Mouse (Mus musculus) forebrain, embryonic 13.5 days (tissue): Measurements from ENCODE around the gene Clip2. TPM values are rescaled to one million over a fixed set of nuclear protein-coding genes. Genes with fewer than 3 reads are reported as not detected.

ENCODE experiments used
- ATAC-seq: fragments of 200-750 bp; cut with Nextera tagmentation; 2 replicates; pipeline ENCODE4 v1.8.0; 2017
- H3K27ac ChIP-seq: fragments of 300-500 bp; sonication (generic); 2 replicates; pipeline ENCODE4 v1.5.1; 2015; ENCODE audit warnings: inconsistent platforms, mild to moderate bottlenecking, moderate library complexity
- H3K27me3 ChIP-seq: fragments of 300-500 bp; sonication (generic); 2 replicates; pipeline ENCODE4 v1.6.1; 2015; ENCODE audit warnings: mild to moderate bottlenecking, inconsistent platforms
- H3K36me3 ChIP-seq: fragments of 300-500 bp; sonication (generic); 2 replicates; pipeline ENCODE4 v1.6.1; 2015; ENCODE audit warnings: mild to moderate bottlenecking, inconsistent platforms; ENCODE audit not compliant: poor library complexity, severe bottlenecking
- H3K4me1 ChIP-seq: fragments of 300-500 bp; sonication (generic); 2 replicates; pipeline ENCODE4 v1.6.1; 2015; ENCODE audit warnings: inconsistent platforms
- H3K4me2 ChIP-seq: fragments of 300-500 bp; sonication (generic); 2 replicates; pipeline ENCODE4 v1.6.1; 2015; ENCODE audit warnings: inconsistent platforms, mild to moderate bottlenecking, moderate library complexity
- H3K4me3 ChIP-seq: fragments of 300-500 bp; sonication (generic); 2 replicates; pipeline ENCODE4 v1.5.1; 2015; ENCODE audit warnings: mild to moderate bottlenecking, inconsistent platforms
- H3K9ac ChIP-seq: fragments of 300-500 bp; sonication (generic); 2 replicates; pipeline ENCODE4 v1.6.1; 2015; ENCODE audit warnings: mild to moderate bottlenecking, inconsistent platforms
- H3K9me3 ChIP-seq: fragments of 300-500 bp; sonication (generic); replicated peaks from 2 replicates; pipeline ENCODE4 v1.6.1; 2016; ENCODE audit warnings: inconsistent platforms
- WGBS: fragments of 180-500 bp; shearing (Covaris S2); methylation state at CpG from one replicate; pipeline ENCODE4 v1.1.7; 2015; 5-methylcytosine and 5-hydroxymethylcytosine counted together
- polyA plus RNA-seq: library from polyadenylated mRNA; unstranded; fragments of >200 nt; fragmentation: Nextera tagmentation; extraction: Ambion mirVana; gene quantifications from 2 replicates; pipeline ENCODE4 v1.2.1, GENCODE M21; 2015

Gene Clip2
- polyA plus RNA-seq, 1 experiment from 2014 or later, result 9.4 TPM

- Histone ChIP-seq H3K9me3 (no peaks in the 10 kb centered on the region), H3K4me2 (no peak overlapping the region), H3K36me3 (peaks cover 83% of the 10 kb centered on the region), H3K4me1 (peaks cover 4% of the 10 kb centered on the region; the same call in 1 of the 2 replicates), H3K27me3 (no peaks in the 10 kb centered on the region), H3K27ac (no peak overlapping the region), H3K9ac (no peak overlapping the region), H3K4me3 (no peak overlapping the region)
- WGBS, result 94% methylated on average over 5 of the region's 5 CpGs
- ATAC-seq, result no peak
Observed at GRCm38 (mm10) chr5:134519471-134519870, 32.8 kb downstream of the Clip2 start.

- H3K4me1 ChIP-seq, result peaks cover 24% of the 10 kb centered on the region
- H3K27me3 ChIP-seq, result no peaks in the 10 kb centered on the region
- peak overlapping the region; percentile 14; the same call in 1 of the 2 replicates for H3K4me2 ChIP-seq
- no peak overlapping the region for H3K4me3 ChIP-seq
- ATAC-seq, result peak; percentile 80
- WGBS, result 32% methylated on average over 5 of the region's 5 CpGs
- peaks cover 96% of the 10 kb centered on the region for H3K36me3 ChIP-seq
- peak overlapping the region; percentile 2; the same call in 1 of the 2 replicates for H3K9ac ChIP-seq
- peak overlapping the region; percentile 80 for H3K27ac ChIP-seq
- no peaks in the 10 kb centered on the region for H3K9me3 ChIP-seq
Observed at GRCm38 (mm10) chr5:134512086-134512485, 40.1 kb downstream of the Clip2 start.

- Histone ChIP-seq H3K4me1 (peaks cover 32% of the 10 kb centered on the region), H3K9me3 (no peaks in the 10 kb centered on the region), H3K27ac (no peak overlapping the region), H3K27me3 (no peaks in the 10 kb centered on the region), H3K9ac (no peak overlapping the region), H3K4me3 (no peak overlapping the region), H3K4me2 (no peak overlapping the region), H3K36me3 (peaks cover 86% of the 10 kb centered on the region)
- 88% methylated on average over 5 of the region's 5 CpGs for WGBS
- ATAC-seq, result no peak
Observed at GRCm38 (mm10) chr5:134510266-134510665, 42.0 kb downstream of the Clip2 start.

GRCm38 (mm10) chr5:134508965-134509364 is 43.3 kb downstream of the Clip2 start:
- Histone ChIP-seq H3K4me2 (no peak overlapping the region), H3K27ac (no peak overlapping the region), H3K9me3 (no peaks in the 10 kb centered on the region), H3K36me3 (peaks cover 83% of the 10 kb centered on the region), H3K27me3 (no peaks in the 10 kb centered on the region), H3K4me3 (no peak overlapping the region), H3K4me1 (peaks cover 32% of the 10 kb centered on the region), H3K9ac (no peak overlapping the region)
- no peak for ATAC-seq
- 95% methylated on average over 5 of the region's 5 CpGs for WGBS

GRCm38 (mm10) chr5:134507859-134508399 is 44.3 kb downstream of the Clip2 start:
- peaks cover 31% of the 10 kb centered on the region for H3K4me1 ChIP-seq
- H3K36me3 ChIP-seq, result peaks cover 83% of the 10 kb centered on the region
- no peak overlapping the region for H3K4me2 ChIP-seq
- WGBS, result 70% methylated on average over 5 of the region's 5 CpGs
- peak overlapping the region; percentile 57; the same call in 1 of the 2 replicates for H3K27ac ChIP-seq
- H3K27me3 ChIP-seq, result no peaks in the 10 kb centered on the region
- no peak overlapping the region for H3K4me3 ChIP-seq
- no peak overlapping the region for H3K9ac ChIP-seq
- ATAC-seq, result no peak
- H3K9me3 ChIP-seq, result no peaks in the 10 kb centered on the region

GRCm38 (mm10) chr5:134507307-134507706 is 44.9 kb downstream of the Clip2 start:
- no peaks in the 10 kb centered on the region for H3K9me3 ChIP-seq
- H3K4me2 ChIP-seq, result no peak overlapping the region
- no peak overlapping the region for H3K4me3 ChIP-seq
- H3K27ac ChIP-seq, result 0 out of 2 replicates have a peak overlapping the region, but pooled peaks have one; percentile 57
- 21% methylated on average over 10 of the region's 10 CpGs for WGBS
- ATAC-seq, result peak; percentile 29
- H3K4me1 ChIP-seq, result peaks cover 25% of the 10 kb centered on the region
- H3K9ac ChIP-seq, result no peak overlapping the region
- H3K27me3 ChIP-seq, result no peaks in the 10 kb centered on the region
- H3K36me3 ChIP-seq, result peaks cover 83% of the 10 kb centered on the region

- peak overlapping the region; percentile 19; the same call in 1 of the 2 replicates for H3K27ac ChIP-seq
- peaks cover 83% of the 10 kb centered on the region for H3K36me3 ChIP-seq
- WGBS, result 62% methylated on average over 9 of the region's 9 CpGs
- no peaks in the 10 kb centered on the region for H3K9me3 ChIP-seq
- no peak overlapping the region for H3K4me3 ChIP-seq
- H3K27me3 ChIP-seq, result no peaks in the 10 kb centered on the region
- H3K9ac ChIP-seq, result no peak overlapping the region
- peak; percentile 63 for ATAC-seq
- H3K4me2 ChIP-seq, result no peak overlapping the region
- peaks cover 15% of the 10 kb centered on the region; the same call in 1 of the 2 replicates for H3K4me1 ChIP-seq
Observed at GRCm38 (mm10) chr5:134505810-134506292, 46.4 kb downstream of the Clip2 start.

GRCm38 (mm10) chr5:134502591-134502990 is 49.6 kb downstream of the Clip2 start:
- no peak overlapping the region for H3K4me3 ChIP-seq
- WGBS, result 94% methylated on average over 18 of the region's 18 CpGs
- no peaks in the 10 kb centered on the region for H3K9me3 ChIP-seq
- no peak for ATAC-seq
- no peak overlapping the region for H3K9ac ChIP-seq
- no peaks in the 10 kb centered on the region for H3K27me3 ChIP-seq
- peaks cover 10% of the 10 kb centered on the region; the same call in 1 of the 2 replicates for H3K4me1 ChIP-seq
- no peak overlapping the region for H3K4me2 ChIP-seq
- no peak overlapping the region for H3K27ac ChIP-seq
- H3K36me3 ChIP-seq, result peaks cover 83% of the 10 kb centered on the region

GRCm38 (mm10) chr5:134501453-134501852 is 50.8 kb downstream of the Clip2 start:
- peaks cover 8% of the 10 kb centered on the region; the same call in 1 of the 2 replicates for H3K4me1 ChIP-seq
- H3K4me2 ChIP-seq, result no peak overlapping the region
- H3K27ac ChIP-seq, result no peak overlapping the region
- H3K27me3 ChIP-seq, result no peaks in the 10 kb centered on the region
- peaks cover 83% of the 10 kb centered on the region for H3K36me3 ChIP-seq
- no peak overlapping the region for H3K9ac ChIP-seq
- 88% methylated on average over 9 of the region's 9 CpGs for WGBS
- no peak for ATAC-seq
- no peaks in the 10 kb centered on the region for H3K9me3 ChIP-seq
- H3K4me3 ChIP-seq, result no peak overlapping the region

GRCm38 (mm10) chr5:134500681-134501080 is 51.6 kb downstream of the Clip2 start:
- H3K4me1 ChIP-seq, result peaks cover 1% of the 10 kb centered on the region; the same call in 1 of the 2 replicates
- H3K4me3 ChIP-seq, result no peak overlapping the region
- ATAC-seq, result no peak
- 95% methylated on average over 3 of the region's 3 CpGs for WGBS
- H3K9me3 ChIP-seq, result no peaks in the 10 kb centered on the region
- H3K9ac ChIP-seq, result no peak overlapping the region
- no peak overlapping the region for H3K27ac ChIP-seq
- no peak overlapping the region for H3K4me2 ChIP-seq
- peaks cover 89% of the 10 kb centered on the region for H3K36me3 ChIP-seq
- H3K27me3 ChIP-seq, result no peaks in the 10 kb centered on the region

GRCm38 (mm10) chr5:134500062-134500461 is 52.2 kb downstream of the Clip2 start:
- Histone ChIP-seq H3K27ac (no peak overlapping the region), H3K4me2 (no peak overlapping the region), H3K4me3 (no peak overlapping the region), H3K9ac (no peak overlapping the region), H3K27me3 (no peaks in the 10 kb centered on the region), H3K36me3 (peaks cover 94% of the 10 kb centered on the region), H3K9me3 (no peaks in the 10 kb centered on the region), H3K4me1 (no peaks in the 10 kb centered on the region)
- ATAC-seq, result no peak
- 78% methylated on average over 4 of the region's 4 CpGs for WGBS

GRCm38 (mm10) chr5:134497026-134497425 is 55.2 kb downstream of the Clip2 start:
- peaks cover 90% of the 10 kb centered on the region for H3K36me3 ChIP-seq
- no peak overlapping the region for H3K9ac ChIP-seq
- no peaks in the 10 kb centered on the region for H3K27me3 ChIP-seq
- H3K4me2 ChIP-seq, result no peak overlapping the region
- no peak overlapping the region for H3K4me3 ChIP-seq
- H3K4me1 ChIP-seq, result no peaks in the 10 kb centered on the region
- H3K27ac ChIP-seq, result no peak overlapping the region
- no peak for ATAC-seq
- WGBS, result 94% methylated on average over 5 of the region's 5 CpGs
- H3K9me3 ChIP-seq, result no peaks in the 10 kb centered on the region

GRCm38 (mm10) chr5:134495796-134496195 is 56.4 kb downstream of the Clip2 start:
- Histone ChIP-seq H3K9ac (no peak overlapping the region), H3K4me3 (no peak overlapping the region), H3K4me1 (no peaks in the 10 kb centered on the region), H3K4me2 (no peak overlapping the region), H3K9me3 (no peaks in the 10 kb centered on the region), H3K27me3 (no peaks in the 10 kb centered on the region), H3K27ac (no peak overlapping the region), H3K36me3 (peaks cover 85% of the 10 kb centered on the region)
- ATAC-seq, result no peak
- 84% methylated on average over 4 of the region's 4 CpGs for WGBS
